Mouse (Mus musculus) forebrain, embryonic 13.5 days (tissue): ENCODE measurements around the gene Zfp518b. TPM values are rescaled to one million over a fixed set of nuclear protein-coding genes. Genes with fewer than 3 reads are reported as not detected.
A peak's percentile ranks its signal among the peaks of the same experiment; 100 is the strongest.

Experiments
- ATAC-seq: fragments of 200-750 bp; cut with Nextera tagmentation; 2 replicates; pipeline ENCODE4 v1.8.0; 2017
- H3K27ac ChIP-seq: fragments of 300-500 bp; sonication (generic); 2 replicates; pipeline ENCODE4 v1.5.1; 2015; ENCODE audit warnings: inconsistent platforms, mild to moderate bottlenecking, moderate library complexity
- H3K27me3 ChIP-seq: fragments of 300-500 bp; sonication (generic); 2 replicates; pipeline ENCODE4 v1.6.1; 2015; ENCODE audit warnings: mild to moderate bottlenecking, inconsistent platforms
- H3K36me3 ChIP-seq: fragments of 300-500 bp; sonication (generic); 2 replicates; pipeline ENCODE4 v1.6.1; 2015; ENCODE audit warnings: mild to moderate bottlenecking, inconsistent platforms; ENCODE audit not compliant: poor library complexity, severe bottlenecking
- H3K4me1 ChIP-seq: fragments of 300-500 bp; sonication (generic); 2 replicates; pipeline ENCODE4 v1.6.1; 2015; ENCODE audit warnings: inconsistent platforms
- H3K4me2 ChIP-seq: fragments of 300-500 bp; sonication (generic); 2 replicates; pipeline ENCODE4 v1.6.1; 2015; ENCODE audit warnings: inconsistent platforms, mild to moderate bottlenecking, moderate library complexity
- H3K4me3 ChIP-seq: fragments of 300-500 bp; sonication (generic); 2 replicates; pipeline ENCODE4 v1.5.1; 2015; ENCODE audit warnings: mild to moderate bottlenecking, inconsistent platforms
- H3K9ac ChIP-seq: fragments of 300-500 bp; sonication (generic); 2 replicates; pipeline ENCODE4 v1.6.1; 2015; ENCODE audit warnings: mild to moderate bottlenecking, inconsistent platforms
- H3K9me3 ChIP-seq: fragments of 300-500 bp; sonication (generic); replicated peaks from 2 replicates; pipeline ENCODE4 v1.6.1; 2016; ENCODE audit warnings: inconsistent platforms
- WGBS: fragments of 180-500 bp; shearing (Covaris S2); methylation state at CpG from one replicate; pipeline ENCODE4 v1.1.7; 2015; 5-methylcytosine and 5-hydroxymethylcytosine counted together
- polyA plus RNA-seq: library from polyadenylated mRNA; unstranded; fragments of >200 nt; fragmentation: Nextera tagmentation; extraction: Ambion mirVana; gene quantifications from 2 replicates; pipeline ENCODE4 v1.2.1, GENCODE M21; 2015

Zfp518b gene
- polyA plus RNA-seq, 1 experiment from 2014 or later = 38.6 TPM

GRCm38 (mm10) chr5:38656204-38656603 is 28.4 kb downstream of the Zfp518b start:
- Histone ChIP-seq H3K9me3 (no peaks in the 10 kb centered on the region), H3K36me3 (no peaks in the 10 kb centered on the region), H3K9ac (no peak overlapping the region), H3K4me3 (no peak overlapping the region), H3K4me2 (no peak overlapping the region), H3K4me1 (peaks cover 4% of the 10 kb centered on the region; the same call in 1 of the 2 replicates), H3K27me3 (no peaks in the 10 kb centered on the region), H3K27ac (no peak overlapping the region)
- WGBS = 70% methylated on average over 6 of the region's 6 CpGs
- no peak for ATAC-seq

GRCm38 (mm10) chr5:38655421-38655928 is 29.2 kb downstream of the Zfp518b start:
- no peaks in the 10 kb centered on the region for H3K36me3 ChIP-seq
- no peak for ATAC-seq
- H3K4me1 ChIP-seq = peaks cover 5% of the 10 kb centered on the region; the same call in 1 of the 2 replicates
- H3K4me2 ChIP-seq = no peak overlapping the region
- H3K27me3 ChIP-seq = no peaks in the 10 kb centered on the region
- no peak overlapping the region for H3K9ac ChIP-seq
- 74% methylated on average over 12 of the region's 12 CpGs for WGBS
- H3K27ac ChIP-seq = no peak overlapping the region
- no peak overlapping the region for H3K4me3 ChIP-seq
- H3K9me3 ChIP-seq = no peaks in the 10 kb centered on the region

GRCm38 (mm10) chr5:38654571-38654970 is 30.1 kb downstream of the Zfp518b start:
- WGBS = 56% methylated on average over 1 of the region's 1 CpGs
- Histone ChIP-seq H3K9ac (no peak overlapping the region), H3K27ac (no peak overlapping the region), H3K4me1 (peaks cover 5% of the 10 kb centered on the region; the same call in 1 of the 2 replicates), H3K9me3 (no peaks in the 10 kb centered on the region), H3K4me2 (no peak overlapping the region), H3K36me3 (no peaks in the 10 kb centered on the region), H3K4me3 (no peak overlapping the region), H3K27me3 (no peaks in the 10 kb centered on the region)
- ATAC-seq = no peak

GRCm38 (mm10) chr5:38653101-38653500 is 31.5 kb downstream of the Zfp518b start:
- no peak for ATAC-seq
- H3K36me3 ChIP-seq = no peaks in the 10 kb centered on the region
- WGBS = 58% methylated on average over 2 of the region's 2 CpGs
- H3K27me3 ChIP-seq = no peaks in the 10 kb centered on the region
- H3K4me2 ChIP-seq = no peak overlapping the region
- H3K9me3 ChIP-seq = no peaks in the 10 kb centered on the region
- H3K9ac ChIP-seq = no peak overlapping the region
- H3K4me3 ChIP-seq = no peak overlapping the region
- peaks cover 5% of the 10 kb centered on the region; the same call in 1 of the 2 replicates for H3K4me1 ChIP-seq
- H3K27ac ChIP-seq = no peak overlapping the region

GRCm38 (mm10) chr5:38651455-38651854 is 33.2 kb downstream of the Zfp518b start:
- no peak for ATAC-seq
- Histone ChIP-seq H3K27ac (no peak overlapping the region), H3K9me3 (peaks cover 5% of the 10 kb centered on the region; the same call in 1 of the 2 replicates), H3K4me1 (peaks cover 5% of the 10 kb centered on the region; the same call in 1 of the 2 replicates), H3K9ac (no peak overlapping the region), H3K27me3 (no peaks in the 10 kb centered on the region), H3K36me3 (no peaks in the 10 kb centered on the region), H3K4me2 (no peak overlapping the region), H3K4me3 (no peak overlapping the region)
- WGBS = 24% methylated on average over 5 of the region's 5 CpGs

GRCm38 (mm10) chr5:38641526-38641925 is 43.1 kb downstream of the Zfp518b start:
- H3K27ac ChIP-seq = no peak overlapping the region
- H3K27me3 ChIP-seq = no peaks in the 10 kb centered on the region
- no peak overlapping the region for H3K4me3 ChIP-seq
- ATAC-seq = no peak
- H3K9ac ChIP-seq = no peak overlapping the region
- 0 out of 2 replicates have a peak, but pooled peaks cover 4% of the 10 kb centered on the region for H3K9me3 ChIP-seq
- no peak overlapping the region for H3K4me2 ChIP-seq
- H3K36me3 ChIP-seq = no peaks in the 10 kb centered on the region
- H3K4me1 ChIP-seq = no peaks in the 10 kb centered on the region

- Histone ChIP-seq H3K9ac (no peak overlapping the region), H3K4me1 (no peaks in the 10 kb centered on the region), H3K9me3 (no peaks in the 10 kb centered on the region), H3K4me2 (no peak overlapping the region), H3K4me3 (no peak overlapping the region), H3K36me3 (no peaks in the 10 kb centered on the region), H3K27ac (no peak overlapping the region), H3K27me3 (no peaks in the 10 kb centered on the region)
- 63% methylated on average over 5 of the region's 5 CpGs for WGBS
- no peak for ATAC-seq
Observed at GRCm38 (mm10) chr5:38636301-38636749, 48.3 kb downstream of the Zfp518b start.

GRCm38 (mm10) chr5:38635696-38636095 is 48.9 kb downstream of the Zfp518b start:
- H3K36me3 ChIP-seq = no peaks in the 10 kb centered on the region
- H3K4me3 ChIP-seq = no peak overlapping the region
- no peak overlapping the region for H3K27ac ChIP-seq
- no peaks in the 10 kb centered on the region for H3K4me1 ChIP-seq
- WGBS = 91% methylated on average over 1 of the region's 1 CpGs
- H3K27me3 ChIP-seq = no peaks in the 10 kb centered on the region
- no peak for ATAC-seq
- no peak overlapping the region for H3K4me2 ChIP-seq
- no peak overlapping the region for H3K9ac ChIP-seq
- no peaks in the 10 kb centered on the region for H3K9me3 ChIP-seq

- Histone ChIP-seq H3K4me2 (no peak overlapping the region), H3K4me1 (no peaks in the 10 kb centered on the region), H3K27ac (no peak overlapping the region), H3K4me3 (no peak overlapping the region), H3K9ac (no peak overlapping the region), H3K9me3 (no peaks in the 10 kb centered on the region), H3K27me3 (no peaks in the 10 kb centered on the region), H3K36me3 (no peaks in the 10 kb centered on the region)
- no peak for ATAC-seq
- 69% methylated on average over 11 of the region's 11 CpGs for WGBS
Observed at GRCm38 (mm10) chr5:38634321-38635164, 50.1 kb downstream of the Zfp518b start.

GRCm38 (mm10) chr5:38632463-38633449 is 51.9 kb downstream of the Zfp518b start:
- Histone ChIP-seq H3K4me3 (no peak overlapping the region), H3K27me3 (no peaks in the 10 kb centered on the region), H3K4me1 (no peaks in the 10 kb centered on the region), H3K9me3 (no peaks in the 10 kb centered on the region), H3K36me3 (no peaks in the 10 kb centered on the region), H3K27ac (no peak overlapping the region), H3K4me2 (no peak overlapping the region), H3K9ac (no peak overlapping the region)
- peak; percentile 69 for ATAC-seq
- 71% methylated on average over 13 of the region's 13 CpGs for WGBS

GRCm38 (mm10) chr5:38628023-38628422 is 56.6 kb downstream of the Zfp518b start:
- Histone ChIP-seq H3K4me2 (no peak overlapping the region), H3K9ac (no peak overlapping the region), H3K36me3 (no peaks in the 10 kb centered on the region), H3K4me1 (no peaks in the 10 kb centered on the region), H3K27me3 (no peaks in the 10 kb centered on the region), H3K4me3 (no peak overlapping the region), H3K9me3 (no peaks in the 10 kb centered on the region), H3K27ac (no peak overlapping the region)
- no peak for ATAC-seq
- 56% methylated on average over 2 of the region's 2 CpGs for WGBS

- H3K9ac ChIP-seq = no peak overlapping the region
- H3K36me3 ChIP-seq = no peaks in the 10 kb centered on the region
- no peaks in the 10 kb centered on the region for H3K9me3 ChIP-seq
- no peak overlapping the region for H3K4me2 ChIP-seq
- H3K4me1 ChIP-seq = no peaks in the 10 kb centered on the region
- WGBS = 66% methylated on average over 3 of the region's 3 CpGs
- no peak for ATAC-seq
- no peak overlapping the region for H3K27ac ChIP-seq
- H3K4me3 ChIP-seq = no peak overlapping the region
- H3K27me3 ChIP-seq = no peaks in the 10 kb centered on the region
Observed at GRCm38 (mm10) chr5:38626883-38627282, 57.7 kb downstream of the Zfp518b start.
